Mouse (Mus musculus) MEL (cell line): Measurements from ENCODE around the gene Gm21969.

ENCODE experiments used
- CHD1 ChIP-seq: IDR thresholded peaks from 2 replicates; pipeline ENCODE4 v1.6.1; 2012; ENCODE audit warnings: low read depth, mild to moderate bottlenecking, inconsistent platforms, low read length, improper control_type of control experiment
- CTCF ChIP-seq, 3 experiments: IDR thresholded peaks in 2 of 3; conservative IDR thresholded peaks in 1 of 3; 2 replicates each; pipeline ENCODE4 v1.5.1; 2011 to 2012; ENCODE audit warnings: low read length in 3 of 3, low read depth in 2 of 3, mild to moderate bottlenecking in 2 of 3, improper control_type of control experiment in 1 of 3, inconsistent platforms in 1 of 3, mixed read lengths in 1 of 3, moderate library complexity in 1 of 3; ENCODE audit not compliant: control insufficient read depth in 1 of 3, insufficient read depth in 1 of 3, poor library complexity in 1 of 3, severe bottlenecking in 1 of 3
- EP300 ChIP-seq, 2 experiments: IDR thresholded peaks; 2 replicates each; pipeline ENCODE4 v1.6.1; 2011; ENCODE audit warnings: improper control_type of control experiment in 2 of 2, low read length in 2 of 2, low read depth in 1 of 2, mild to moderate bottlenecking in 1 of 2
- ETS1 ChIP-seq: IDR thresholded peaks from 2 replicates; pipeline ENCODE4 v1.6.1; 2012; ENCODE audit warnings: low read depth, mild to moderate bottlenecking, inconsistent platforms, low read length, improper control_type of control experiment, moderate library complexity
- MAX ChIP-seq: IDR thresholded peaks from 2 replicates; pipeline ENCODE4 v1.6.1; 2011; ENCODE audit warnings: low read length, improper control_type of control experiment
- MYC ChIP-seq: IDR thresholded peaks from 2 replicates; pipeline ENCODE4 v1.6.1; 2011; ENCODE audit warnings: low read depth, mild to moderate bottlenecking, low read length, improper control_type of control experiment, moderate library complexity
- POLR2A ChIP-seq, 2 experiments: IDR thresholded peaks; 2 replicates each; pipeline ENCODE4 v1.6.1; 2011 to 2012; ENCODE audit warnings: low read length in 2 of 2, mild to moderate bottlenecking in 2 of 2, control low read depth in 1 of 2, improper control_type of control experiment in 1 of 2, low read depth in 1 of 2, moderate library complexity in 1 of 2; ENCODE audit not compliant: control insufficient read depth in 1 of 2, insufficient read depth in 1 of 2, poor library complexity in 1 of 2
- POLR2AphosphoS5 ChIP-seq: IDR thresholded peaks from 2 replicates; pipeline ENCODE4 v1.6.1; 2012; ENCODE audit warnings: low read depth, borderline replicate concordance, mild to moderate bottlenecking, inconsistent platforms, low read length, moderate library complexity, mixed read lengths
- ZMIZ1 ChIP-seq: IDR thresholded peaks from 2 replicates; pipeline ENCODE4 v1.6.1; 2012; ENCODE audit warnings: low read depth, mild to moderate bottlenecking, inconsistent platforms, low read length, improper control_type of control experiment, moderate library complexity

DNA sequence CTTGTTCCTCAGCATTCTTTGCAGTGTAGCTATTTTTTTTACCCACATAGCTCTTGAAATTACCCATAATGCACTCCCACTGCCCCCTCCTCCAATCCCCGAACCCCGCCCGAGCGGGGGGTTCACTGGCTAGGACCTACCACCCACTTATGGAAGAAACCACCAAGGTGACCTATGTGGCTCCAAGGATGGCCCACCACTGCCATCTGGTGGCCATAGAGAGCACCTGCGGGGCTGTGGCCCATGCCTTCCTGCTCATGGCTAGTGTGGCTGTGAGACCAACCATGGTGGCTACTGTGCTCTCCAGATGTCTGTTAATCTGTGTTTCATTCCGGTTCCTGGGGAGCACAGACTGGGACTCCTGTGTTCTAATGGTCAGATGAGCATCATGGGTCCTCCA, 66.9 kb downstream of the Gm21969 start:
- TF ChIP-seq POLR2A (IDR thresholded peaks at IDR 0.05; ENCODE audit: control insufficient read depth in 1 of 2, insufficient read depth in 1 of 2, low read depth in 1 of 2, low read length in 2 of 2, poor library complexity in 1 of 2) (no peak), POLR2AphosphoS5 (no peak), ETS1 (no peak), CTCF (IDR thresholded peaks at IDR 0.05 in 2 of 3, conservative IDR thresholded peaks at IDR 0.05 in 1 of 3; ENCODE audit: control insufficient read depth in 1 of 3, insufficient read depth in 1 of 3, low read depth in 2 of 3, low read length in 3 of 3, poor library complexity in 1 of 3, severe bottlenecking in 1 of 3) (peak; percentile 74 to 90 (median 76)), CHD1 (no peak), MYC (no peak), ZMIZ1 (no peak), MAX (no peak), EP300 (IDR thresholded peaks at IDR 0.05; ENCODE audit: low read depth in 1 of 2, low read length in 2 of 2) (no peak)
